Mouse (Mus musculus) ES-E14 (cell line): ENCODE data around the gene Hnrnpd.

ENCODE experiments used
- CHD2 ChIP-seq: IDR thresholded peaks from 2 replicates; pipeline ENCODE4 v1.6.1; 2014; ENCODE audit warnings: mild to moderate bottlenecking, low read depth, low read length, inconsistent platforms
- HCFC1 ChIP-seq: IDR thresholded peaks from 2 replicates; pipeline ENCODE4 v1.6.1; 2012; ENCODE audit warnings: low read length, inconsistent platforms, borderline replicate concordance; ENCODE audit not compliant: insufficient read depth
- MAFK ChIP-seq: IDR thresholded peaks from 2 replicates; pipeline ENCODE4 v1.6.1; 2014; ENCODE audit warnings: mild to moderate bottlenecking, low read depth, low read length, inconsistent platforms; ENCODE audit not compliant: insufficient read depth
- ZC3H11A ChIP-seq: IDR thresholded peaks from 2 replicates; pipeline ENCODE4 v1.6.1; 2012; ENCODE audit warnings: low read depth, mild to moderate bottlenecking, inconsistent platforms, low read length, borderline replicate concordance
- ZNF384 ChIP-seq: IDR thresholded peaks from 2 replicates; pipeline ENCODE4 v1.6.1; 2012; ENCODE audit warnings: low read depth, low read length, inconsistent platforms

- TF ChIP-seq HCFC1: no peak
- no peak for TF ChIP-seq MAFK
- no peak for TF ChIP-seq ZNF384
- no peak for TF ChIP-seq CHD2
- no peak for TF ChIP-seq ZC3H11A
Observed at GRCm38 (mm10) chr5:99958666-99959065, 20.1 kb downstream of the Hnrnpd start.
